Mouse (Mus musculus): ENCODE data around the gene Pdia4.
"Not testable (repeated sequence)": the region's sequence is repeated elsewhere in the genome, so short reads cannot be mapped to it uniquely, and the experiment has no call there.

Gene Pdia4

GRCm38 (mm10) chr6:47809053-47809452 is 4.2 kb downstream of the Pdia4 start:
- DNase-seq: no peak

- no peak for DNase-seq
Observed at GRCm38 (mm10) chr6:47808545-47808944, 4.7 kb downstream of the Pdia4 start.

- no peak for DNase-seq
Observed at GRCm38 (mm10) chr6:47807419-47807818, 5.8 kb downstream of the Pdia4 start.

- DNase-seq: no peak
Observed at GRCm38 (mm10) chr6:47805520-47805919, 7.7 kb downstream of the Pdia4 start.

GRCm38 (mm10) chr6:47799079-47799478 is 14.2 kb downstream of the Pdia4 start:
- DNase-seq: peak; percentile 36

GRCm38 (mm10) chr6:47794106-47794830 is 19.0 kb downstream of the Pdia4 start:
- no peak for DNase-seq

GRCm38 (mm10) chr6:47793284-47793683 is 19.9 kb downstream of the Pdia4 start:
- DNase-seq: no peak

- DNase-seq: no peak
Observed at GRCm38 (mm10) chr6:47792533-47792932, 20.7 kb downstream of the Pdia4 start.

- no peak for DNase-seq
Observed at GRCm38 (mm10) chr6:47790745-47791144, 22.5 kb downstream of the Pdia4 start.

- DNase-seq: no peak
Observed at GRCm38 (mm10) chr6:47788821-47789220, 24.4 kb downstream of the Pdia4 start.

- DNase-seq: peak; percentile 84
Observed at GRCm38 (mm10) chr6:47787941-47788736, 25.1 kb downstream of the Pdia4 start.

GRCm38 (mm10) chr6:47784707-47785412 is 28.4 kb downstream of the Pdia4 start:
- DNase-seq: no peak

GRCm38 (mm10) chr6:47781091-47781968 is 31.9 kb downstream of the Pdia4 start:
- peak; percentile 43 for DNase-seq

GRCm38 (mm10) chr6:47780576-47781013 is 32.6 kb downstream of the Pdia4 start:
- DNase-seq: no peak

- DNase-seq: peak; percentile 38
Observed at GRCm38 (mm10) chr6:47771760-47772159, 41.5 kb downstream of the Pdia4 start.

GRCm38 (mm10) chr6:47771113-47771512 is 42.1 kb downstream of the Pdia4 start:
- DNase-seq: peak; percentile 11

- peak; percentile 43 for DNase-seq
Observed at GRCm38 (mm10) chr6:47769861-47770260, 43.4 kb downstream of the Pdia4 start.

- not testable (repeated sequence) for DNase-seq
Observed at GRCm38 (mm10) chr6:47768520-47768919, 44.7 kb downstream of the Pdia4 start.

- not testable (repeated sequence) for DNase-seq
Observed at GRCm38 (mm10) chr6:47767355-47767754, 45.9 kb downstream of the Pdia4 start.

- DNase-seq: not testable (repeated sequence)
Observed at GRCm38 (mm10) chr6:47762686-47763085, 50.5 kb downstream of the Pdia4 start.

GRCm38 (mm10) chr6:47759406-47759805 is 53.8 kb downstream of the Pdia4 start:
- not testable (repeated sequence) for DNase-seq

GRCm38 (mm10) chr6:47757849-47758248 is 55.4 kb downstream of the Pdia4 start:
- DNase-seq: peak; percentile 96
